Mouse (Mus musculus): ENCODE measurements at regions not wholly inside any gene's neighbourhood (a gene's known extent, or its start where the extent isn't known, plus 50 kb on each side); places are given as distances from the start of the nearest gene placed in this dataset.

DNA sequence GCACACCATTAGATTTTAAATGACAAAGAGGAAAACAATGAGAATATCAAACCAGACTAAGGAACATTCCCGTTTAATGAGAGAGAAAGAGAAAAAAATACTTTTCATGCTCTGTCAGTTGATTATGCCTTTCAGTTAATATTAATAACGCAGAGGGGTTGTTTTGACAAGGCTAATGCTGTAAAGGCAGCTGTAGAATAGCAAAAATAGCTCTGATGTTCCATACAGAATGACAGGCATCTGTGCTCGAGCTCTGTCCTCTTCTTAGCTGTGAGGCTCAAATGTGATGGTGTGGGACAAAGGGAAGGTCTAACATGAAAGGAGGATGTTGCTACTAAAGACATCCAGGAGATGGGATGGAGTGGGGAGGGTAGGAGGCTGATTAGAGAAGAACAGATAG is 87.1 kb upstream of the Fam3c start:
- no peaks in the 10 kb centered on the region for H3K9me3 ChIP-seq (replicated peaks; ENCODE audit: control insufficient read depth, low read length)
- H3K27ac ChIP-seq (ENCODE audit: low read length), result no peak overlapping the region
- no peak overlapping the region for H3K4me3 ChIP-seq (ENCODE audit: low read length)
- no peaks in the 10 kb centered on the region for H3K27me3 ChIP-seq (ENCODE audit: control insufficient read depth, insufficient read depth, low read length)
- H3K9ac ChIP-seq (ENCODE audit: low read length), result no peak overlapping the region
- no peak overlapping the region for H3K4me2 ChIP-seq (ENCODE audit: low read depth, low read length)
- no peaks in the 10 kb centered on the region for H3K4me1 ChIP-seq (ENCODE audit: control insufficient read depth, insufficient read depth, low read length)
- 63% methylated on average over 3 of the region's 3 CpGs for WGBS
- ATAC-seq (replicated peaks; ENCODE audit: extremely low read depth, insufficient read depth, low FRiP score), result no peak
- no peaks in the 10 kb centered on the region for H3K36me3 ChIP-seq (ENCODE audit: control insufficient read depth, insufficient read depth)

GRCm38 (mm10) chr6:22442591-22442990 is 86.5 kb upstream of the Fam3c start:
- H3K4me1 ChIP-seq (ENCODE audit: control insufficient read depth, insufficient read depth, low read length), result no peaks in the 10 kb centered on the region
- WGBS, result 84% methylated on average over 8 of the region's 8 CpGs
- H3K36me3 ChIP-seq (ENCODE audit: control insufficient read depth, insufficient read depth), result no peaks in the 10 kb centered on the region
- no peak overlapping the region for H3K9ac ChIP-seq (ENCODE audit: low read length)
- H3K4me3 ChIP-seq (ENCODE audit: low read length), result no peak overlapping the region
- H3K27me3 ChIP-seq (ENCODE audit: control insufficient read depth, insufficient read depth, low read length), result no peaks in the 10 kb centered on the region
- H3K4me2 ChIP-seq (ENCODE audit: low read depth, low read length), result no peak overlapping the region
- no peaks in the 10 kb centered on the region for H3K9me3 ChIP-seq (replicated peaks; ENCODE audit: control insufficient read depth, low read length)
- H3K27ac ChIP-seq (ENCODE audit: low read length), result no peak overlapping the region
- no peak for ATAC-seq (replicated peaks; ENCODE audit: extremely low read depth, insufficient read depth, low FRiP score)

DNA sequence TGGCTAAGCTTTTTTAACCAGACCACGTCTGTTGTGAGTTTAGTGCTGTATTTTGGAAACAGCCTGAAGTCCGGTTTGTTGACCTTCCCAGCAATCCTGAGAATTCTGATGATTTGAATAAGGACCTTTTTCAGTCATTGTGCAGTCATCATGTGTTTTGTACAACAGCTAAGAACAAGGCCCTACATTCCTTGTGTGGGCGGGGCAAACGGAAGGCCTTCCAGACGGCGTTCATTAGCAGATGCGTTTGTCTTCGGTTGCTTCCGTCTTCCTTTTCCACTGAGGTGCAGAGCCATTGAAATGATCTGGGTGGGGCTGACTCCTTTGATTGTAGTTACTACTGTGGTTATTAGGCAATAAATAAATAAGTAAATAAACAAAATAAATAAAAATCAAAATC is 83.8 kb upstream of the Fam3c start:
- Histone ChIP-seq H3K4me1 (ENCODE audit: control insufficient read depth, insufficient read depth, low read length) (no peaks in the 10 kb centered on the region), H3K9me3 (replicated peaks; ENCODE audit: control insufficient read depth, low read length) (peaks cover 8% of the 10 kb centered on the region), H3K4me2 (ENCODE audit: low read depth, low read length) (no peak overlapping the region), H3K9ac (ENCODE audit: low read length) (no peak overlapping the region), H3K36me3 (ENCODE audit: control insufficient read depth, insufficient read depth) (no peaks in the 10 kb centered on the region), H3K27me3 (ENCODE audit: control insufficient read depth, insufficient read depth, low read length) (no peaks in the 10 kb centered on the region), H3K27ac (ENCODE audit: low read length) (no peak overlapping the region), H3K4me3 (ENCODE audit: low read length) (no peak overlapping the region)
- no peak for ATAC-seq (replicated peaks; ENCODE audit: extremely low read depth, insufficient read depth, low FRiP score)
- 81% methylated on average over 9 of the region's 9 CpGs for WGBS

- H3K9ac ChIP-seq (ENCODE audit: low read length), result no peak overlapping the region
- H3K27me3 ChIP-seq (ENCODE audit: control insufficient read depth, insufficient read depth, low read length), result no peaks in the 10 kb centered on the region
- no peak overlapping the region for H3K4me3 ChIP-seq (ENCODE audit: low read length)
- no peak overlapping the region for H3K27ac ChIP-seq (ENCODE audit: low read length)
- H3K4me2 ChIP-seq (ENCODE audit: low read depth, low read length), result no peak overlapping the region
- H3K4me1 ChIP-seq (ENCODE audit: control insufficient read depth, insufficient read depth, low read length), result no peaks in the 10 kb centered on the region
- no peaks in the 10 kb centered on the region for H3K9me3 ChIP-seq (replicated peaks; ENCODE audit: control insufficient read depth, low read length)
- ATAC-seq (replicated peaks; ENCODE audit: extremely low read depth, insufficient read depth, low FRiP score), result no peak
- WGBS, result 46% methylated on average over 3 of the region's 3 CpGs
- H3K36me3 ChIP-seq (ENCODE audit: control insufficient read depth, insufficient read depth), result no peaks in the 10 kb centered on the region
These were observed 73.0 kb upstream of the Fam3c start for GRCm38 (mm10) chr6:22429026-22429425.

DNA sequence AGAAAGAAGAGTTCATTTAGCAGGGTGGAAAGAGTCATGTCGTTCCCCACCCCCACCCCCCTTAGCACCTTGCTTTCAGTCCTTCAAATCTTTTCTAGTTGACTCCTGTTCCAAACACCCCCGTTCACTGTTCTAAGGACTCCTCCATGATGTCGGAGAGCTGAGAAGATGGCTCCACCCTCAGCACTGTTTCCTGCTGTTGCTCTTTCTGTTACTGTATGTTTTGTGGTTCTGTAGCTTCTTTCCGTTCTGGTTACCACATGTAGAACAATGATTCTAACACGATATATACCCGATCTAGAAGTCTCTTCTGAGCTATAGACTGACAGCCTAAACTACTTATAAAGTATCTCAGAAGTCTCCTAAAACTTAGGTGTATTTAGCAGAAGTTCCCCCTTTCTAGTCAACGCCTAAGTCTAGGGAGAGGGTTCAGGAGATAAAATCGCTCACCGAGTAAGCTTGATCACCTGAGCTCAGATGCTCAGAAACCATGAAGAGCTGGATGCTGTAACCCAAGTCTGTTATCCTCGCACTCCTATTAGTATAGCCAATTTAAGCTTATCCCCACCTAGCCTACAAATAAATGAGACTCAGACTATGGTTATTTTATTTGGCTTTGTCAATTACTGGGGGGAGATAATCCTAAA is 68.2 kb upstream of the Fam3c start:
- peak; percentile 45; the same call in 1 of the 2 replicates for ATAC-seq (replicated peaks; ENCODE audit: extremely low read depth, insufficient read depth, low FRiP score)
- H3K36me3 ChIP-seq (ENCODE audit: control insufficient read depth, insufficient read depth), result no peaks in the 10 kb centered on the region
- no peak overlapping the region for H3K9ac ChIP-seq (ENCODE audit: low read length)
- H3K4me2 ChIP-seq (ENCODE audit: low read depth, low read length), result no peak overlapping the region
- WGBS, result 81% methylated on average over 10 of the region's 10 CpGs
- H3K27me3 ChIP-seq (ENCODE audit: control insufficient read depth, insufficient read depth, low read length), result no peaks in the 10 kb centered on the region
- no peaks in the 10 kb centered on the region for H3K4me1 ChIP-seq (ENCODE audit: control insufficient read depth, insufficient read depth, low read length)
- peaks cover 2% of the 10 kb centered on the region; the same call in 1 of the 2 replicates for H3K9me3 ChIP-seq (replicated peaks; ENCODE audit: control insufficient read depth, low read length)
- H3K4me3 ChIP-seq (ENCODE audit: low read length), result no peak overlapping the region
- no peak overlapping the region for H3K27ac ChIP-seq (ENCODE audit: low read length)

DNA sequence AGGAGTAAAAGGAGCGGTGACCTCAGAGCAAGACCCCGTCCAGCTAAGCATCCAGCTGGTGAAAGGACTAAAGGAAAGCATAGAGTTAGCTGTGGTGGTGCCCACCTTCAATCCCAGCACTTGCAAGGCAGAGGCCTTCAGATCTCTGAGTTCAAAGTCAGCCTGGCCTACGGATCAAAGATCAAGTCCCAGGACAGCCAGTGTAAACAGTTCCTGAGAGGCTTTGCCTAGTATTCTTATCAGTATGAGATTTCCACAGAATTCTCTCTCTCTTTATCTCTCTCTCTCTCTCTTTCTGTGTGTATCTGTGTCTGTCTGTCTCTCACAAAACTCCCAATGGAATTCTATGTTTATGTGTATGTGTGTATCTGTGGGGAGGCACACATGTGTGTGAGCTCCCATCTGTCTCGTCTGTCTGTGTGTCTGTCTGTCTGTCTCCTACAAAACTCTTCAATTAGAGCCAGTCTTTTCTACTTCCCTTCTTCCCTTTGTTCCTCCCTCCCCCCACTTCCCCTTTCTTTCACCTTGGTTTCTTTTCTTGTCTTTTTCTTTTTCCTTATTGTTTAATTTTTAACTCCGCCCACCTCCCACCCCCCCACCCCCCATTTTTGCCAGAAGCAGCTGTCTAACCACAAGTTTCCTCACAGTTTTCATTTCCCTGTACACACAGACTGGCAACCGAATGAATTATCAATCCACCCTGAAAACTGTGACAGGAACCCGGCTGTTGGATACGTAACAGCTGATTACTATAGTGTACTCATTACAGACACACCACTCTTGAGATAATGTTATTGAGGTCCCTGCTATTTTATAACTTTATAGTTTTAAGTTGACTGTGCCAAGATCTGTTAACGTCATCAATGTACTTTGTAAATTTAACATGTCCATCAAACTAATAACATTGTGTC is 67.3 kb upstream of the Fam3c start:
- H3K9me3 ChIP-seq (replicated peaks; ENCODE audit: control insufficient read depth, low read length), result peaks cover 2% of the 10 kb centered on the region; the same call in 1 of the 2 replicates
- H3K27ac ChIP-seq (ENCODE audit: low read length), result no peak overlapping the region
- H3K9ac ChIP-seq (ENCODE audit: low read length), result no peak overlapping the region
- WGBS, result 55% methylated on average over 9 of the region's 9 CpGs
- H3K27me3 ChIP-seq (ENCODE audit: control insufficient read depth, insufficient read depth, low read length), result no peaks in the 10 kb centered on the region
- no peak overlapping the region for H3K4me3 ChIP-seq (ENCODE audit: low read length)
- H3K4me2 ChIP-seq (ENCODE audit: low read depth, low read length), result no peak overlapping the region
- ATAC-seq (replicated peaks; ENCODE audit: extremely low read depth, insufficient read depth, low FRiP score), result no peak
- H3K36me3 ChIP-seq (ENCODE audit: control insufficient read depth, insufficient read depth), result no peaks in the 10 kb centered on the region
- no peaks in the 10 kb centered on the region for H3K4me1 ChIP-seq (ENCODE audit: control insufficient read depth, insufficient read depth, low read length)

DNA sequence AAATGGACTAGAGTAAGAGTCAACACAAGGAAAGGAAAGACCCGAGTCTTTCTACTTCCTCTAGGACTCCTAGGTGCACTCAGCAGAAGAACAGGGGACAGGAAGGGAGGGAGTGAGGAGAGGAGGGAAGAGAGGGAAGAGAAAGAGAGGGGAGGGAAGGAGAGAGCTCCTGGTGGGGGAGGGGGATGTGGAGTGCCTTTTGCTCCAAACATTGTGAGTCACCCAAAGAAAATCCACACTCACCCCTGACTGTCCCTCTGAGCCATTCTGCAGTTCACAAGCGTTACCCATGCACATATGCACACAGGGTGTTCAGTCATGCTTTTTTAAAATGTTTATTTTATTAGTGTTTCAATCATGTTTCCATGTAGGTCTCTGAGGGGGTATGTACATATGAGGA is 65.5 kb upstream of the Fam3c start:
- 49% methylated on average over 2 of the region's 2 CpGs for WGBS
- Histone ChIP-seq H3K9ac (ENCODE audit: low read length) (no peak overlapping the region), H3K4me3 (ENCODE audit: low read length) (no peak overlapping the region), H3K27ac (ENCODE audit: low read length) (no peak overlapping the region), H3K27me3 (ENCODE audit: control insufficient read depth, insufficient read depth, low read length) (no peaks in the 10 kb centered on the region), H3K4me1 (ENCODE audit: control insufficient read depth, insufficient read depth, low read length) (no peaks in the 10 kb centered on the region), H3K4me2 (ENCODE audit: low read depth, low read length) (no peak overlapping the region), H3K36me3 (ENCODE audit: control insufficient read depth, insufficient read depth) (no peaks in the 10 kb centered on the region), H3K9me3 (replicated peaks; ENCODE audit: control insufficient read depth, low read length) (peaks cover 2% of the 10 kb centered on the region; the same call in 1 of the 2 replicates)
- no peak for ATAC-seq (replicated peaks; ENCODE audit: extremely low read depth, insufficient read depth, low FRiP score)

GRCm38 (mm10) chr6:22418279-22418678 is 62.2 kb upstream of the Fam3c start:
- no peak for ATAC-seq (replicated peaks; ENCODE audit: extremely low read depth, insufficient read depth, low FRiP score)
- Histone ChIP-seq H3K27ac (ENCODE audit: low read length) (no peak overlapping the region), H3K4me3 (ENCODE audit: low read length) (no peak overlapping the region), H3K9me3 (replicated peaks; ENCODE audit: control insufficient read depth, low read length) (peaks cover 2% of the 10 kb centered on the region; the same call in 1 of the 2 replicates), H3K9ac (ENCODE audit: low read length) (no peak overlapping the region), H3K4me2 (ENCODE audit: low read depth, low read length) (no peak overlapping the region), H3K27me3 (ENCODE audit: control insufficient read depth, insufficient read depth, low read length) (no peaks in the 10 kb centered on the region), H3K4me1 (ENCODE audit: control insufficient read depth, insufficient read depth, low read length) (no peaks in the 10 kb centered on the region), H3K36me3 (ENCODE audit: control insufficient read depth, insufficient read depth) (no peaks in the 10 kb centered on the region)
- 68% methylated on average over 4 of the region's 4 CpGs for WGBS

- no peaks in the 10 kb centered on the region for H3K4me1 ChIP-seq (ENCODE audit: control insufficient read depth, insufficient read depth, low read length)
- H3K9ac ChIP-seq (ENCODE audit: low read length), result no peak overlapping the region
- no peak for ATAC-seq (replicated peaks; ENCODE audit: extremely low read depth, insufficient read depth, low FRiP score)
- WGBS, result 63% methylated on average over 2 of the region's 2 CpGs
- peaks cover under 1% of the 10 kb centered on the region; the same call in 1 of the 2 replicates for H3K9me3 ChIP-seq (replicated peaks; ENCODE audit: control insufficient read depth, low read length)
- H3K27ac ChIP-seq (ENCODE audit: low read length), result no peak overlapping the region
- H3K36me3 ChIP-seq (ENCODE audit: control insufficient read depth, insufficient read depth), result no peaks in the 10 kb centered on the region
- no peaks in the 10 kb centered on the region for H3K27me3 ChIP-seq (ENCODE audit: control insufficient read depth, insufficient read depth, low read length)
- H3K4me2 ChIP-seq (ENCODE audit: low read depth, low read length), result no peak overlapping the region
- H3K4me3 ChIP-seq (ENCODE audit: low read length), result no peak overlapping the region
These were observed 61.1 kb upstream of the Fam3c start for GRCm38 (mm10) chr6:22417189-22417588.
